Mouse (Mus musculus) heart, postnatal 25 days (tissue): ENCODE measurements around the gene Ank3. TPM values are rescaled to one million over a fixed set of nuclear protein-coding genes. Genes with fewer than 3 reads are reported as not detected.

Experiments used
- DNase-seq: peaks from one replicate; pipeline ENCODE4 v3.0.0; 2022; ENCODE audit warnings: low spot score
- intact Hi-C: fragments of 180-260 bp; cut with DNase I; formaldehyde crosslinking; loops from one replicate; pipeline ENCODE4 v1.15.1; 2025
- total RNA-seq, 2 experiments: library from RNA; stranded (reverse); gene quantifications; 2 replicates each; pipeline ENCODE4 v1.2.3; 2021

The Ank3 gene
- total RNA-seq, 2 experiments from 2014 or later: 77.8 to 89.0 TPM

GRCm38 (mm10) chr10:69728876-69729275 is 330.3 kb downstream of the Ank3 start:
- intact Hi-C loops: no loop called here
- DNase-seq: no peak

- no peak for DNase-seq
- intact Hi-C loops: loop anchor here (10.0 kb wide), 1 partner anchor 114 kb away; no protein-coding TSS in a partner anchor
Measured at GRCm38 (mm10) chr10:69730351-69730871, 331.8 kb downstream of the Ank3 start.

GRCm38 (mm10) chr10:69731341-69731740 is 332.8 kb downstream of the Ank3 start:
- no peak for DNase-seq
- intact Hi-C loops: loop anchor here (10.0 kb wide), 1 partner anchor 113 kb away; no protein-coding TSS in a partner anchor

GRCm38 (mm10) chr10:69731863-69732262 is 333.3 kb downstream of the Ank3 start:
- DNase-seq: no peak
- intact Hi-C loops: loop anchor here (10.0 kb wide), 1 partner anchor 113 kb away; no protein-coding TSS in a partner anchor

- DNase-seq: no peak
- intact Hi-C loops: loop anchor here (10.0 kb wide), 1 partner anchor 109 kb away; no protein-coding TSS in a partner anchor
Measured at GRCm38 (mm10) chr10:69736241-69736640, 337.7 kb downstream of the Ank3 start.

- intact Hi-C loops: loop anchor here (10.0 kb wide), 1 partner anchor 106 kb away; no protein-coding TSS in a partner anchor
- no peak for DNase-seq
Measured at GRCm38 (mm10) chr10:69738741-69739271, 340.2 kb downstream of the Ank3 start.

- no peak for DNase-seq
- intact Hi-C loops: no loop called here
Measured at GRCm38 (mm10) chr10:69742528-69742927, 344.0 kb downstream of the Ank3 start.

- no peak for DNase-seq
- intact Hi-C loops: no loop called here
Measured at GRCm38 (mm10) chr10:69744181-69744580, 345.6 kb downstream of the Ank3 start.

GRCm38 (mm10) chr10:69744871-69745270 is 346.3 kb downstream of the Ank3 start:
- intact Hi-C loops: no loop called here
- DNase-seq: no peak

GRCm38 (mm10) chr10:69746322-69746721 is 347.7 kb downstream of the Ank3 start:
- intact Hi-C loops: no loop called here
- no peak for DNase-seq

GRCm38 (mm10) chr10:69746730-69747129 is 348.2 kb downstream of the Ank3 start:
- no peak for DNase-seq
- intact Hi-C loops: no loop called here

- intact Hi-C loops: no loop called here
Measured at GRCm38 (mm10) chr10:69751416-69751815, 352.8 kb downstream of the Ank3 start.

GRCm38 (mm10) chr10:69753464-69753863 is 354.9 kb downstream of the Ank3 start:
- intact Hi-C loops: no loop called here
- DNase-seq: no peak

More at GRCm38 (mm10) chr10:69751416-69751815, 352.8 kb downstream of the Ank3 start:
- no peak for DNase-seq

- intact Hi-C loops: no loop called here
- DNase-seq: no peak
Measured at GRCm38 (mm10) chr10:69756956-69757672, 358.5 kb downstream of the Ank3 start.

GRCm38 (mm10) chr10:69762977-69763376 is 364.4 kb downstream of the Ank3 start:
- no peak for DNase-seq
- intact Hi-C loops: no loop called here

GRCm38 (mm10) chr10:69764402-69764801 is 365.8 kb downstream of the Ank3 start:
- intact Hi-C loops: no loop called here
- no peak for DNase-seq

- intact Hi-C loops: no loop called here
- DNase-seq: no peak
Measured at GRCm38 (mm10) chr10:69777065-69777645, 378.6 kb downstream of the Ank3 start.

- no peak for DNase-seq
- intact Hi-C loops: no loop called here
Measured at GRCm38 (mm10) chr10:69777736-69778135, 379.2 kb downstream of the Ank3 start.

- intact Hi-C loops: no loop called here
- no peak for DNase-seq
Measured at GRCm38 (mm10) chr10:69779246-69779645, 380.7 kb downstream of the Ank3 start.

- intact Hi-C loops: loop anchor here (5.0 kb wide), 1 partner anchor 66 kb away; no protein-coding TSS in a partner anchor
- peak; percentile 16 for DNase-seq
Measured at GRCm38 (mm10) chr10:69781491-69781890, 382.9 kb downstream of the Ank3 start.

GRCm38 (mm10) chr10:69785235-69785634 is 386.7 kb downstream of the Ank3 start:
- peak; percentile 14 for DNase-seq
- intact Hi-C loops: no loop called here
